Mouse (Mus musculus) lung, postnatal 10 days (tissue): ENCODE data around the gene Foxn3.

Source experiments
- DNase-seq: peaks from one replicate; pipeline ENCODE4 v3.0.0; 2021

The Foxn3 gene

DNA sequence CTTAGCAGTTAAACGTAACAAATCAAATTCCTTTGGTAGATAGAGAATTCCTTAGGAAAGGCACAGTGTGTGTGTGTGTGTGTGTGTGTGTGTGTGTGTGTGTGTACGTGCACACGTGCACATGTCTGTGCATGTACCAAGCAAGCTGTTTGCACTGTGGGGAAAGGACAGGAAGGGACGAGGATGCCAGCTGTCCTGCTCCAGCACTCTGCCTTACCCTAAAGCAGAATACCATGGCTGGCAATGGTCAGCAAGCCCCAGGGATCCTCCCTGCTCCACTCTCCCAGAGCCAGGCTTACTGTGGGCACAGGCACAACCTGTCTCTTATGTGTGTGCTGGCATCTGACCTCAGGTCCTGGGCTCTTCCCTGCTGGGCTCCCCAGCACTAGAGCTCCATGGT, 218.1 kb downstream of the Foxn3 start:
- no peak for DNase-seq

DNA sequence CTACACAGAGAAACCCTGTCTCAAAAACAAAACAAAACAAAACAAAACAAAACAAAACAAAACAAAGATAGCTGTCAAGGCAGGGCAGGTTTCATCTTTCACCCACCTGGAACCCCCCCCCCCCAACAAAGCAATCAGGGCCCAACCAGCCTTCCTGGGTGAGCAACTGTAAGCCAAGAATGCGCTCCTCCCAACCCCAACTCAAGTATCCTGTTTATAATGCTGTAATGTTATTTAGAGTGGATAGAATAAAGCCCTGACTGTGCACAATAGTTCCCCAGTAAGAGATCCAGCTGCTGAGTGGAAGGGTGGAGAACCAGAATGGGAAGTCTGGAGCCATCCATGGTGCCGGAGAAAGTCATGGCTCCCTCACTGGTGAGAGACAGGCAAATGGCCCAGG, 220.0 kb downstream of the Foxn3 start:
- DNase-seq, result no peak

DNA sequence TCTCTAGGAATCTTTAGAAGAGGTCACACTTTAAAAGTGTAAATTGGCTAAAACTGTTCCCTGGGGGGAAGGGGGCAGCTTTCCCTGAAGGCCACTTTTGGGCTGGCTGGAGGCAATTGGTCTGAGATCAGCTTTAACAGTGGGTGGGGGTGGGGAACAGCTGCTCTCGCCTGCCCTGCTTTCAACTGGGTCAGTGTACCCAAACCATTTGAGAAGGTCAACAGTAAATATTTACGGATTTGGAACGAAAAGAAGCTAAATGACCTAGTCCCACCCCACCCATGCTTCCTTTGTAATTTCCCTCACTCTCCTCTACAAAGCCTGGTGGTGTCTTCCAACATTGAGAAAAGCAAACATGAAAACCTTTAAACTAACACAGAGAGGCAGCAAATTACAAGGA, 221.2 kb downstream of the Foxn3 start:
- DNase-seq, result peak; percentile 40

DNA sequence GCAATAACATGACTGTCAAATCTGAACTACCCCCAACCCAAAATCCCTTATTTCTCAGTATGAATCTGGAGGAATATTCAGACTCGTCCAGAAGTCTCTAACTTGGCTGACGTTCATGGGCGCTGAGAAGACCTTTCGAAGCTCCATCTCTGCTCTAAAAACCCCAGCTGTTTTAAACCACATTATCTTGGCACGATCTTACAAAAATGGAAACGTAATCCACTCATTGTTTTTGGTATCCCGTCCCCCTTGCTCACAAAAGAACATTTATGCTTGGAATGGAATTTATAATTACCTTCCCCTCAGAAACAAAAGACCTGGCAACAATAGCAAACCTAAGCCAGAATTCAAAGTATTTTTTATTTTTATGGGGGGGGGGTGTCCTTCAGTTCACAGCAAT, 221.6 kb downstream of the Foxn3 start:
- DNase-seq, result no peak

- peak; percentile 65 for DNase-seq
These were observed 222.8 kb downstream of the Foxn3 start for GRCm38 (mm10) chr12:99340418-99341182.

- DNase-seq, result no peak
These were observed 223.6 kb downstream of the Foxn3 start for GRCm38 (mm10) chr12:99339640-99340325.

DNA sequence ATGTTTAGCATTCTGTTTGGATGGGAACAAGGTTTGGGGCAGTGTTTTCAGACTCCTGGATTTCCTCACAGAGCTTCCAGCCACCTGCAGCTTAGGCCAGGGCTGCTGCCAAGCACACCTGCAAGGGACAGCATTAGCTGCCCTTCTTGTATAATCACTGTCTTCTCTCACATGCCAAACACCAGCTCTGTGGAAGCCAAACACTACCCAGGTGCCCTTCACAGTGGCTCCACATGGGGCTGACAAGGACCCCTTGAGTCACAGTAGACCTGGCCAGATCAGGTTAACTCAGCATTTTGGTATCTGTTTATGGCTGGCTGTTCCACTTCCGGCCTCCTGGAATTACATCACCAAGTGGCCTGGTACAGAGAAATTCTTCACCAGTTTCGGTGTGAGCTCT, 224.6 kb downstream of the Foxn3 start:
- no peak for DNase-seq

DNA sequence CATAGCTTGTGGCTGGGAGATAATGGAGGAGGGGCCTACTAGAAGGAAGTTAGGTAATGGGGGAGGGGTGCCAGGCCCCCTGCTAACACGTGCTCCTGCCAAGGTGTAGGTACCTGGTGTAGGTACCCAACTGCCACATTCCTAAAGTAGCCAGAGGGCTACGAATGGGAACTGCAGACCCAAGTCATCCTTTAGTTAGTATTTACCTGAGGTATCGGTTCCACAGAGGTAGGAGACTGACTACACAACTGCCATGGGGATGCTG, 226.3 kb downstream of the Foxn3 start:
- DNase-seq, result no peak

DNA sequence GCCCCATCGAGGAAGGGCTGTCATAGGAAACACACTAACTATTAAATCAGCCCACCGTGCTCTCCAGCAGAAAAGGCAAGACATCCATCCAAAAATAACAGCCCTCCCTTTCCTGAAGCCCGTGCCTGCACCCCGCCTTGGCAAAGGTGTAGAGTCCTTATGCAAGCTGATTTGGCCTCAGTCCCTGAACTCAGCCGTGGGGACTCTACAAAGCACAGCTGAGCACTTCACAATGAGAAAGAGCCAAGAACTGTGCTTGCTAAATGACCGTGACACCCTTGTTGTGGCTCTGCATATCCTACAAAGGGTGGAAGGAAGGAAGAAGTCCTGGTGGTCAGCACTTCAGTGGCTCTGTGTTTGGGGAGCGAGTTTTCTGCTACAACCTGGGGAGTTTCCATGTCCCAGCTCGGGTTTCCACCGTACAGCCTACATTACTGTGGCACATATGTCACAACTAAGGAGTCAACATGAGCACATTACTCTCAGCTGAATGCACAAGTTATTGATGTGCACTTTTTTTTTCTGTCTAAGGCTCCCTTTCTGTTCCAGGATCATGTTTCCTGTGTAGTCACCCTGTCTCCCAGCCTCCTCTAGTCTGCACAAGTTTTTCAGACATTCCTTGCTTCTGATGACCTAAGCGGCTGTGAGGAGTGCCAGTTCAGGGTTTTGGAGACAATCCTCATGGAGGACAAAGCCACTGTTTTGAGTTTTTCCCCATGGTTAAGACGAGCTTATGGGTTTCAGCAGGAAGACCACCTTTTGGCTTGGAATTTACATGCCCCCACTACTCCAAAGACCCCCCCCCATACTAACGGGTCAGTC, 226.8 kb downstream of the Foxn3 start:
- peak; percentile 82 for DNase-seq

- no peak for DNase-seq
These were observed 227.8 kb downstream of the Foxn3 start for GRCm38 (mm10) chr12:99335628-99336027.

DNA sequence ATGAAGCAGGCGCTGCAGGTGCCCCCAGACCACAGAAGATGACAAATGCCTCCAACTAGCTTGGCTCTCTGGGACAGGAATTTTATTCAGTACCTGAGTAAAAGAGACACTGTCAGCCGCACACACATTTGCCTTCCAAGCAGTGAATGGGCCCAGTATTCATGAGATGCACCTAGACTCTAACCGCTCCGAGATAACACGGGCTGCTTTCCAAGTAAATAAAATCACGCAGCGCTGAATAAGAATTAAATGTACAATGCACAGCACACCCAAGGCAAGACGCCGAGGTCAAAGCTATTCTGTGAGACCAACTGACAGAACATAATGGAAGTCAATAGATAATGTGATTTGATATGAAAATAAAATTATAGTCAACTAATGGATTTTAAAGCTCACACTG, 229.4 kb downstream of the Foxn3 start:
- DNase-seq, result no peak

DNA sequence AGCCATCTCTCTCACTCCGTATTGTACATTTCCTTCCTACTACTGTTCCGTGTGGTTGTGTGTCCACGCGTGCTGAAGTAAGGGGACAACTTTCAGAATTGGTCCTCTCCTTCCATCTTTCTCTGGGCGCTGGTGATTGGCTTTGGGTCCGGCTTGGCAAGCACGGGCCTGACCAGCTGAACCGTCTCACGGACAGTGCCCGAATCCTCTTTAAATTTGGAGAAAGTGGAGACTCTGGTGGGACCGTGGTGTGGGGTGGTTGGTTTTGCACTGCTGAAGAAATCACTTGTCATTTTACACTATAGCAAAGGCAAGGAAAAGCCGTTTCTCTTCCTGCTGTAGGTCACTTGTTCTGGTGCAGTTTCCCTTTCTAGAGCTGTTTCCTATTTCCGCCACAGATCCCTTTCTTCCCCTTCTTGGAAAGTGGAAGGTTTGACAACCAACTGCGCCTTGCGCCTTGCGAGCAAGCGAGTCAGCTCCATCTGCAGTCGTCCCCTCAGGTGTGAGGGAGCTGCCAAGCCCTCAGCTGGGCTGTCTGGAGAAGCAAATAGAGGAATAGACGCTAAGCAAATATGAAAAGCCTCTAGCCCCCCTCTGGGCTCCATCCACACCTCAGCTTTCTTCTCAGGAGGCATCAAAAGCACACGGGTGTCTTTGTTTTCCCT, 229.9 kb downstream of the Foxn3 start:
- DNase-seq, result no peak

GRCm38 (mm10) chr12:99332144-99332807, 231.1 kb downstream of the Foxn3 start:
- DNase-seq, result peak; percentile 44

DNA sequence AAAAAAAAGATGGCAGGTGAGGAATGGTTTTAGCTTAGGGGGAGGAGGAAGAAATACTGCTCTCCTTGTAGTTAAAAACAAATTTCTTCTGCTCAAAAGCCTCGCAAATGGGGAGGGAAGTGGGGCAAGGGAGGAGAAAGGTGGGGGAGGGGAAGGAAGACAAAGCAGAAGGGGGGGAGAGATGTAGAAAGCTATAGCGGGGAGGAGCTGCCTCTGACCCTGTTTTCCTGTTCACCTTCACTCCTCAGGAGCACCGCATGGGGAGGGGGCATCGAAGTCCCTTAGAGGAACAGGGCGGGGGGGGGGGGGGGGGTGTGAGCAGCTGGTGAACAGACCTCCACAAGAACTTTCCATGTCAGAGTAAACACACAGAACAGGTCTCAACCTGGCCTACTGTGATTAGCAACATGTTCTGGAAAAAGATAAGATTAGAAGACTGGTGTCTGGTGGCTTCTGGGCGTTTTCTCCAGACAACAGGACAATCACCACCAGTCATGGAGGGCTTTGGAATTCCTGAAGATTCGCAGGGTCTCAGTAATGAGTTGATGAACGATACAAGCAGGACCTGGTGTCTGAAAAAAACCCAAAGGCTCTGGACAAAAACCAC, 231.9 kb downstream of the Foxn3 start:
- no peak for DNase-seq

DNA sequence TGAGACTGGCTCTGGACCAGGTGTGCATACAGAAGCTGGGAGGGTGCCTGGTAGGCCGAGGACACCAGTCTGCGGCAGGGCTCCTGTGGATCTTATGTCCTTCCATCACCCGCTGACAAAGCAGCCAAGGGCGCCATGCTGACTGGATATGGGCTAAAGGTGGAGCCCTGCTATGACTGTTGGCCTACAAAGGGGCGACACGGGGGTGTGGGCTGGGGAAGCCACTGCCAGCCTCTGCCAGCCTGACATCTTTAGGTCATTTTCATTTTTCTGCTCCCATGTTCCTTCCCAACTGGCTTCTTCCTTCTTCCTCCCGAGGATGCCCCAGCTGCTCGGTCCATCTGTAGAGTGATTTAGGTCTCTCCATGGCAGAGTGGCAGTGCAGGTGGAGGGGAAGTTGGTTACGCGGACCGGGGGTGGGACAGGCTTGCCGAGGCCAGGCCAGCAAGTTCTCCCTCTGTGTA, 232.5 kb downstream of the Foxn3 start:
- DNase-seq, result no peak

DNA sequence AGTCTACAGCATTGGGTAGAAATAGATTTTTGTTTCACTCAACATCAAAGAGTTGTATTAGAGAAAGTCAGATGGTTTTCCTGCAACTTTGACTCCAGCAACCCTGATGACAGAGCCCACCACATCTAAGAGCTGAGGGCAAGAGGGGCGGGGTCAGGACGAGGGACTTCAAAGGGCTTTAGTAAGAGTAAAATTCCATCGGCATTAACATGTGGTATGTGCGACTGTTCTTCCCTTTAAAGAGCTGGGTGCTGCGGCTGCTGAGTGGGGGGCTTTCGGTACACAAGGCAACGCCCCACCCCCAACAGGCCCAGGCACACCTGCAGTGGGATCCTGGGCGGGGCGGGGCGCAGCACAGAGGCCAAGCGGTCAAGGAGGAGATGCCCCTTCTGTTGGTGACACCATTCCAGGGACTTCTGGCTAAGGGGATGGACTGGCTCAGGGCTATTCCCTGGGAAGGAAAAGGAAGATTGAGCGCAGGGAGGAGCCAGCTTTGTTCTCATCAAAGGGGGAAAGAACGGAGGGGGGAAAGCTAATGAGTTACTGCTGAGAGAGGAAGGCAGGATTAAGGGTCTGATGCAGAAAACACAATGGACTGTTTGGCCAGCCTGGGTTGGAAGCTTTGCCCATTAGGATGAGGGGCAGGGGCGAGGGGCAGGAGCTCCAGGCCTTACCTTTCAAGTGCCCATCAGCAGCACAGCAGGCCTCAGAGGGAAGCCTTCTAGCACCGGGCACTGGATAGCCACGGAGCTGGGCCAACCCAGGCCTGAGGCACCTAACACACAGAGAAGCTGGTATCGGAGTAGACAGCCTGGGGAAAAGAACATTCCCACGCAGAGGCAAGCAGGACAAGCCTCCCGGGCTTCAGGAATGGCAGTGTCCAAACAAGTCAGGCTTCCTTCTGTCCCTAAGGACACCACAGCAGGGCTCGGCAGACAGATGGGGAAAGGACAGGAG, 233.8 kb downstream of the Foxn3 start:
- no peak for DNase-seq

DNA sequence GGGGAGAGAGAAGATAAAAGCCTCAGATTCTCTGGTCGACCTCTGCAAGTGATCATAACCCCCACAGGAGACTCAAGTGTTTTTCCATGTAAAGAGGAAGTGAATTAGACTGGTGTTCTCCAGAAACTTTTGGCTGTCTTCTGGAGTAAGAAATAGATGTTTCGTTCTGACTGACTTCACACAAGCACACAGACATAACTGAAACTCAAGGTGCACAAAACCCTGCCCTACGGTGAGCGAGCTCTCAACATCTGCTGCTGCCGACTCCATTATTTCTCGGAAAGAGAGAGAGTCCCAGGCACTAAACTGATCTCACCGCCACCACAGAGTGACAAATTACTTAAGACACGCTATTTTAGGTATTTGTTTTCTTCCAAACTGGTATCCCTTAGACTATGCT, 237.2 kb downstream of the Foxn3 start:
- DNase-seq, result no peak

GRCm38 (mm10) chr12:99321633-99322431, 241.6 kb downstream of the Foxn3 start:
- DNase-seq, result no peak

- DNase-seq, result no peak
These were observed 242.4 kb downstream of the Foxn3 start for GRCm38 (mm10) chr12:99320966-99321496.

- no peak for DNase-seq
These were observed 243.5 kb downstream of the Foxn3 start for GRCm38 (mm10) chr12:99319896-99320295.
